Mouse (Mus musculus) cerebellum, adult 11-12 months (tissue): ENCODE data around the gene Klhdc8a.
A peak's percentile ranks its signal among the peaks of the same experiment; 100 is the strongest.

Experiments
- DNase-seq: peaks from one replicate; pipeline ENCODE4 v3.0.0; 2022

Gene Klhdc8a

GRCm38 (mm10) chr1:132317894-132318863, 19.8 kb downstream of the Klhdc8a start:
- no peak for DNase-seq

GRCm38 (mm10) chr1:132319242-132319641, 20.8 kb downstream of the Klhdc8a start:
- DNase-seq: peak; percentile 87

GRCm38 (mm10) chr1:132321821-132322580, 23.6 kb downstream of the Klhdc8a start:
- no peak for DNase-seq

GRCm38 (mm10) chr1:132322711-132323542, 24.5 kb downstream of the Klhdc8a start:
- DNase-seq: no peak

GRCm38 (mm10) chr1:132326777-132327176, 28.4 kb downstream of the Klhdc8a start:
- no peak for DNase-seq

- DNase-seq: no peak
These were observed 29.1 kb downstream of the Klhdc8a start for GRCm38 (mm10) chr1:132327477-132327876.

GRCm38 (mm10) chr1:132328565-132328964, 30.1 kb downstream of the Klhdc8a start:
- DNase-seq: no peak

- DNase-seq: no peak
These were observed 31.2 kb downstream of the Klhdc8a start for GRCm38 (mm10) chr1:132329656-132330055.

GRCm38 (mm10) chr1:132330397-132330796, 32.0 kb downstream of the Klhdc8a start:
- DNase-seq: peak; percentile 73

GRCm38 (mm10) chr1:132331283-132331682, 32.9 kb downstream of the Klhdc8a start:
- no peak for DNase-seq

- no peak for DNase-seq
These were observed 34.8 kb downstream of the Klhdc8a start for GRCm38 (mm10) chr1:132333201-132333600.

GRCm38 (mm10) chr1:132333675-132334141, 35.3 kb downstream of the Klhdc8a start:
- DNase-seq: no peak

- no peak for DNase-seq
These were observed 35.9 kb downstream of the Klhdc8a start for GRCm38 (mm10) chr1:132334178-132334801.

- DNase-seq: no peak
These were observed 37.0 kb downstream of the Klhdc8a start for GRCm38 (mm10) chr1:132335378-132335965.

GRCm38 (mm10) chr1:132336921-132337320, 38.5 kb downstream of the Klhdc8a start:
- DNase-seq: no peak

- DNase-seq: no peak
These were observed 39.7 kb downstream of the Klhdc8a start for GRCm38 (mm10) chr1:132338027-132338660.

GRCm38 (mm10) chr1:132341731-132342501, 43.5 kb downstream of the Klhdc8a start:
- DNase-seq: no peak

GRCm38 (mm10) chr1:132342518-132342917, 44.1 kb downstream of the Klhdc8a start:
- no peak for DNase-seq

- DNase-seq: no peak
These were observed 44.8 kb downstream of the Klhdc8a start for GRCm38 (mm10) chr1:132343191-132343590.

GRCm38 (mm10) chr1:132343656-132344055, 45.2 kb downstream of the Klhdc8a start:
- DNase-seq: no peak
